Mouse (Mus musculus): Measurements from ENCODE around the gene Myo1b. TPM values are rescaled to one million over a fixed set of nuclear protein-coding genes. Genes with fewer than 3 reads are reported as not detected.
A peak's percentile ranks its signal among the peaks of the same experiment; 100 is the strongest.

Myo1b gene
- polyA plus RNA-seq, 1 experiment from 2014 or later: 2.5 TPM

- Histone ChIP-seq H3K4me3 (ENCODE audit: inconsistent target) (no peak overlapping the region), H3K79me2 (ENCODE audit: inconsistent target) (no peaks in the 10 kb centered on the region), H3K36me3 (ENCODE audit: inconsistent target) (no peaks in the 10 kb centered on the region), H3K27ac (no peak overlapping the region)
- 96% methylated on average over 14 of the region's 14 CpGs for WGBS (ENCODE audit: missing documents)
Observed at GRCm38 (mm10) chr1:51913071-51913814, 2.6 kb downstream of the Myo1b start.

GRCm38 (mm10) chr1:51911331-51911730 lies 4.5 kb downstream of the Myo1b start:
- Histone ChIP-seq H3K79me2 (ENCODE audit: inconsistent target) (no peaks in the 10 kb centered on the region), H3K4me3 (ENCODE audit: inconsistent target) (no peak overlapping the region), H3K36me3 (ENCODE audit: inconsistent target) (no peaks in the 10 kb centered on the region), H3K27ac (no peak overlapping the region)
- 96% methylated on average over 4 of the region's 4 CpGs for WGBS (ENCODE audit: missing documents)

- Histone ChIP-seq H3K4me3 (ENCODE audit: inconsistent target) (no peak overlapping the region), H3K36me3 (ENCODE audit: inconsistent target) (no peaks in the 10 kb centered on the region), H3K79me2 (ENCODE audit: inconsistent target) (no peaks in the 10 kb centered on the region), H3K27ac (no peak overlapping the region)
- 100% methylated on average over 2 of the region's 2 CpGs for whole genome bisulfite sequencing (ENCODE audit: missing documents)
Observed at GRCm38 (mm10) chr1:51909204-51909603, 6.7 kb downstream of the Myo1b start.

GRCm38 (mm10) chr1:51907821-51908220 lies 8.1 kb downstream of the Myo1b start:
- H3K36me3 ChIP-seq (ENCODE audit: inconsistent target): no peaks in the 10 kb centered on the region
- no peaks in the 10 kb centered on the region for H3K79me2 ChIP-seq (ENCODE audit: inconsistent target)
- WGBS (ENCODE audit: missing documents): 27% methylated on average over 8 of the region's 8 CpGs
- H3K4me3 ChIP-seq (ENCODE audit: inconsistent target): no peak overlapping the region
- peak overlapping the region; percentile 64 for H3K27ac ChIP-seq

DNA sequence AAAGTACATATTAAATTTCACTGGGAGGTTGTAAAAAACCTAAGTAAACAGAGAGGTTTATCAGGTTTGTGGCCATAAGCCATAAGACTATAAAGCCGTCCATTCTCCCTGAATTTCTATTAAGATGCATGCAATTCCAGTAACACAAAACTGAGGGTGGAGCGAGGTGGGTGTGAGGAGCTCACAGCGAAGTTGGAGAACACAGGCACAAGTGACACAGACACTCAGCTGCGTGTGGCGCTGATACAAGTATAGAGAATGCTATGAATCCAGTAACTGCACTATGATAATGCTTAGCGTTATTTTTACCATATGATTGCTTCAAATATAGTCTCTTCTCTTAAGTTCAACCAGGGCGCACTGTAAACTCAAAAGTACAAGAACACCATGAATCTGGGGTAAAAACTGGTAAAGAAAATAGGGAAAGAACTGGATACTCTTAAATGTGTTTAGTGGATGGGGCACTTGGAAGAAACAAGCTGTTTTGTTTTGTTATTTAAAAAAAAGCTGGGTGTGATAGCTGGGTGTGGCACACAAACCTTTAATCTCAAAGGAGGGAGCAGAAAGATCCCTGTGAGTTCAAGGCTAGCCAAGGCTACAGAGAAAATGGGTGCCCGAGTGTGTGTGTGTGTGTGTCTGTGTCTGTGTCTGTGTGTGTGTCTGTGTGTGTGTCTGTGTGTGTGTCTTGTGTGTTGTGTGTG lies 9.5 kb downstream of the Myo1b start:
- H3K79me2 ChIP-seq (ENCODE audit: inconsistent target): no peaks in the 10 kb centered on the region
- no peaks in the 10 kb centered on the region for H3K36me3 ChIP-seq (ENCODE audit: inconsistent target)
- 97% methylated on average over 8 of the region's 8 CpGs for WGBS (ENCODE audit: missing documents)
- H3K4me3 ChIP-seq (ENCODE audit: inconsistent target): no peak overlapping the region
- no peak overlapping the region for H3K27ac ChIP-seq

GRCm38 (mm10) chr1:51905073-51905472 lies 10.8 kb downstream of the Myo1b start:
- Histone ChIP-seq H3K4me3 (ENCODE audit: inconsistent target) (no peak overlapping the region), H3K79me2 (ENCODE audit: inconsistent target) (no peaks in the 10 kb centered on the region), H3K27ac (no peak overlapping the region), H3K36me3 (ENCODE audit: inconsistent target) (no peaks in the 10 kb centered on the region)
- 97% methylated on average over 6 of the region's 6 CpGs for WGBS (ENCODE audit: missing documents)

GRCm38 (mm10) chr1:51897160-51897572 lies 18.7 kb downstream of the Myo1b start:
- no peaks in the 10 kb centered on the region for H3K79me2 ChIP-seq (ENCODE audit: inconsistent target)
- H3K36me3 ChIP-seq (ENCODE audit: inconsistent target): no peaks in the 10 kb centered on the region
- no peak overlapping the region for H3K27ac ChIP-seq
- WGBS (ENCODE audit: missing documents): 75% methylated on average over 3 of the region's 6 CpGs
- H3K4me3 ChIP-seq (ENCODE audit: inconsistent target): no peak overlapping the region

- Histone ChIP-seq H3K27ac (no peak overlapping the region), H3K79me2 (ENCODE audit: inconsistent target) (no peaks in the 10 kb centered on the region), H3K4me3 (ENCODE audit: inconsistent target) (no peak overlapping the region), H3K36me3 (ENCODE audit: inconsistent target) (no peaks in the 10 kb centered on the region)
- WGBS (ENCODE audit: missing documents): 82% methylated on average over 10 of the region's 10 CpGs
Observed at GRCm38 (mm10) chr1:51895961-51896360, 19.9 kb downstream of the Myo1b start.

GRCm38 (mm10) chr1:51894721-51895120 lies 21.1 kb downstream of the Myo1b start:
- WGBS (ENCODE audit: missing documents): 97% methylated on average over 3 of the region's 3 CpGs
- no peaks in the 10 kb centered on the region for H3K79me2 ChIP-seq (ENCODE audit: inconsistent target)
- H3K4me3 ChIP-seq (ENCODE audit: inconsistent target): no peak overlapping the region
- H3K27ac ChIP-seq: no peak overlapping the region
- H3K36me3 ChIP-seq (ENCODE audit: inconsistent target): no peaks in the 10 kb centered on the region

GRCm38 (mm10) chr1:51893521-51894355 lies 22.1 kb downstream of the Myo1b start:
- Histone ChIP-seq H3K27ac (no peak overlapping the region), H3K79me2 (ENCODE audit: inconsistent target) (no peaks in the 10 kb centered on the region), H3K36me3 (ENCODE audit: inconsistent target) (no peaks in the 10 kb centered on the region), H3K4me3 (ENCODE audit: inconsistent target) (no peak overlapping the region)
- 78% methylated on average over 16 of the region's 16 CpGs for WGBS (ENCODE audit: missing documents)

- no peaks in the 10 kb centered on the region for H3K36me3 ChIP-seq (ENCODE audit: inconsistent target)
- H3K27ac ChIP-seq: no peak overlapping the region
- 96% methylated on average over 4 of the region's 4 CpGs for WGBS (ENCODE audit: missing documents)
Observed at GRCm38 (mm10) chr1:51892005-51892404, 23.9 kb downstream of the Myo1b start.

DNA sequence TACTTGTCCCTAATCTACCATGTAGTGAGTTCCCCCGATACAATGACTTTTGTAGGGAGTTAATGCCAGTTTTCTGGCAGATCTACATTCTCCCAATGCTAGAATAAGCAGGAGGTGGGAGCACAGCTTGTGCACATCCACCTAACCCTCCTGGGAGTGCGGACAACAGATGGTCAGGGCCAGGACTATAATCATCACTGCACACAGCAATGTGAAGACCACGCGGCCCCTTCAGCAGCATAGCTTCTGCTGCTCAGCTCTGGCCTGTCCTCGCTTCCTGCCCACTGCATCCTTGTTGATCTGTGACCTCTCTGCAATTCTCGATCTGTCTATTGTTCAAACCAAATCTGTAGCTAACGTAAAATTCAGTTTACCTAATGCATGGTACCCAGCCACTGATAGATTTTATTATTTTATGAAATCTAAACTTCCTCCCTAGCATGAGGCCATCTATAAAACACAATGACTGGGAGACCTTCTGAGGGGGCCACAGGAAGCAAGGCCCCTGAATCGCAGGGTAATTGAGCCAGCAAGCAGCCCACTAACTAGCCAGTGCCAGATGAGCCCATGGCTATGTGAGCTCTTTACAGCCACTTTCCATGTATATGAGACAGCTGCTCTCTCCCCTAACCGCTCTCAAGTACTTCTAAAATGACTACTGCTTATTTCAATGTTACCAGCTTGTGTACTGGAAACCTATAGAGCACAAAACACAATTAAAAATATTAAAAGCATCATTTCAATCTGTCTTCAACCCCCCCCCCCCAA lies 27.6 kb downstream of the Myo1b start:
- H3K4me3 ChIP-seq (ENCODE audit: inconsistent target): no peak overlapping the region
- H3K27ac ChIP-seq: no peak overlapping the region
- 96% methylated on average over 9 of the region's 9 CpGs for WGBS (ENCODE audit: missing documents)
- no peaks in the 10 kb centered on the region for H3K36me3 ChIP-seq (ENCODE audit: inconsistent target)
- no peaks in the 10 kb centered on the region for H3K79me2 ChIP-seq (ENCODE audit: inconsistent target)

More at GRCm38 (mm10) chr1:51892005-51892404, 23.9 kb downstream of the Myo1b start:
- Histone ChIP-seq H3K4me3 (ENCODE audit: inconsistent target) (no peak overlapping the region), H3K79me2 (ENCODE audit: inconsistent target) (no peaks in the 10 kb centered on the region)

- Histone ChIP-seq H3K36me3 (ENCODE audit: inconsistent target) (no peaks in the 10 kb centered on the region), H3K27ac (no peak overlapping the region), H3K79me2 (ENCODE audit: inconsistent target) (no peaks in the 10 kb centered on the region), H3K4me3 (ENCODE audit: inconsistent target) (no peak overlapping the region)
- 93% methylated on average over 8 of the region's 8 CpGs for WGBS (ENCODE audit: missing documents)
Observed at GRCm38 (mm10) chr1:51885356-51885983, 30.4 kb downstream of the Myo1b start.

DNA sequence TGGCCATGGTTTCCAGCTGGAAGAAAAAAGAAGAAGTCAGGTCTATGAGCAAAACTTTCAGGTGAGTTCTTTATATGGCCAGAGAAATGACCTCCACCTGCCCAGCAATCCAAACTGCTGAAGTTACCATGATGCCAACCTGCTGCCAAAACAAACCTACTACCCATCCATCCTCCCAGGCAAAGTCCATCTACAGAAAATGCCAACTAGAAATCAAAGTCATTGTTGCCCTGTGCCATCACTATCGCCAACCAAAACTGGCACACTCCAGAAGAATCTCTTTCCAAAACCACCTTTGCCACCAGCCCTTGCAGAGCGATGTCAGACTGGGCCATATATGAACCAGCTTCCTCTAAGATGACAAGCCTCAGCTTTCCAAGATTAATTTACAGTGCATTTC lies 32.7 kb downstream of the Myo1b start:
- Histone ChIP-seq H3K36me3 (ENCODE audit: inconsistent target) (no peaks in the 10 kb centered on the region), H3K27ac (no peak overlapping the region), H3K4me3 (ENCODE audit: inconsistent target) (no peak overlapping the region), H3K79me2 (ENCODE audit: inconsistent target) (no peaks in the 10 kb centered on the region)
- 100% methylated on average over 2 of the region's 2 CpGs for WGBS (ENCODE audit: missing documents)

Measured in macrophage (primary cell).